Mouse (Mus musculus) kidney, postnatal 25 days (tissue): Measurements from ENCODE around the gene Crim1.
"Not testable (repeated sequence)": the region's sequence is repeated elsewhere in the genome, so short reads cannot be mapped to it uniquely, and the experiment has no call there.

Experiments used
- DNase-seq, 2 experiments: peaks; one replicate each; pipeline ENCODE4 v3.0.0; 2021; ENCODE audit warnings: mixed read lengths in 2 of 2

The Crim1 gene

DNA sequence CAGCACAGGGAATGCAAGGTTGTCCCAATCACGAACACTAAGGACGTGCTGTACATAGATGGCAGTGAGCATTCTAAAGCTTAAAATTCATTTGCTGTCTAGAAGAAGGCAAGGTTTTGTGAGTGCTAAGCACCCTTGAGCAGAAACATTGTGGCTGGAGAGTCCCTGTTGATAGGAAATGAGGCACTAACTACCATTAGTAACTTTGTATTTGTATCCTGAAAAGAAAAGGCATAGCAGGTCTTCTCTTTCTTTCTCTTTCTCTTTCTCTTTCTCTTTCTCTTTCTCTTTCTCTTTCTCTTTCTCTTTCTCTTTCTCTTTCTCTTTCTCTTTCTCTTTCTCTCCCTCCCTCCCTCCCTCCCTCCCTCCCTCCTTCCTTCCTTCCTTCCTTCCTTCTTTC is 53.5 kb downstream of the Crim1 start:
- DNase-seq = not testable (repeated sequence)

DNA sequence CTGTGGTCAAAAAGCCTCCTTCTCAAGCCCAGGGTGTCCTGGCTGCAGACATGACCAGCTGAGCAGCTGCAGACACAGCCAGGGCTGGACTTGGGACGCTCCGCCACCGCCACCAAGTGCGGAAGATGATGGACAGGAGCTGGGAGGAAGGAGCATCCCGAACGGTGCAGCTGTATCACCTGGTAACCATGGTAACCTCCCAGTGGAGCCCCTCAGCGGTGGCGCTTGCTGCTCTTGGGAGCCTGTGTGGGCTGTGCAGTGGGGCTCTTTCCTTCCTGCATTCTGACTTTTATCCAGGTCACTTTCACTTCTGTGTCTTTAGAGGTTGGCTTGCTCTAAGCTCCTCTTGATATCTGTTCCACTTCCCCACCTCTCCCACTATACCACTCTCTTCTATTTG is 54.2 kb downstream of the Crim1 start:
- DNase-seq = no peak

DNA sequence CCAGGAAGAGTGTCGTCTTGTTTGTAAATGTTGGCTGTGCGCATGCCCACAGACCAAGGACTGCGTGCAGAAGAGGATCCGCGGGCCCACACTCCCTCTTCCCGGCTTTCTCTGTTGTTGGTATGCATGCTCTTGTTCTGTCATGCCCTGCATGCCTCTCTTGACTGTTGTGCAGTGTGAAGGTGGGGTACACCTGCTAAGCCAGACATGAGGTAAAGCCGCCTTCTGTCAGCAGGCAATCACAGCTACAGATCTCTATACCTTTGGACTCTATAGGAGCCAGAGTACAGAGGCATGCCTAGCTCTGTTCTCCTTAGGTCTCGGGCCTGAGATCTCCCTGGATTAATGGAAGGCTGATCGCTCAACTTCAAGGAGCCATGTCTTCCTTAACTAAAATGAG is 55.7 kb downstream of the Crim1 start:
- DNase-seq = no peak

DNA sequence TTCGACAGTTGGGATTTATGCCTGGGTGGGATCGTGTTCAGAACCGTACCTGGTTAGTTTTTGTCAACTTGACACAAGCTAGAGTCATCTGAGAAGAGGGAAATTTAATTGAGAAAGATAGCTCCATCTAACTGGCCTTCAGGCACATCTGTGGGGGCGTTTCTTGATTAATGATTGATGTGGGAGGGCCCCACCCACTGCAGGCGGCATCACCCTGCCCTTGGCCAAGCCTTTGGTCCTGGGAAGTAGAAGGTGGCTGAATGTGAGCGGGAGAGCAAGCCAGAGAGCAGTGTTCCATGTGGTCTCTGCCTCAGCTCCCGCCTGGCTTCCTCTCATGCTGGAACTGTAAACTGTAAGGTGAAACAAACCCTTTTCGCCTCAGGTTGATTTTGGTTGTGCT is 56.5 kb downstream of the Crim1 start:
- DNase-seq = peak; percentile 58 to 74

DNA sequence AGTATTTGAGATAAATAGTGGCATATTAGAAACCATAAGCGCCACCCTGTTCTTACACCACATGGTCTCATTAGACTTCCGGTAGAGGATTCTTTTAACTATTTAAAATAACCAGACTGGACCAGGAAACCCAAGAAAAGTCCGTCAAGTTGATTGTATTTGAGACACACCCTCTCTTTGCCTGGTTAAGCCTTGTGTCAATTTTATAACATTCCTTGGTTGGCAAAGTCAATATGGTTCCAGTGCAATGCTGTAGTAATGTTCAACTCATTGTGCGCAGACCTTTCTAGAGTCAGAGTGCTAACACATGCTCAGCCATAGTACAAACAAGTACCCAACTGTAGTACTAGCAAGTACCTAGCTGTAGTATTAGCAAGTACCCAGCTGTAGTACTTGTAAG is 61.6 kb downstream of the Crim1 start:
- no peak for DNase-seq

DNA sequence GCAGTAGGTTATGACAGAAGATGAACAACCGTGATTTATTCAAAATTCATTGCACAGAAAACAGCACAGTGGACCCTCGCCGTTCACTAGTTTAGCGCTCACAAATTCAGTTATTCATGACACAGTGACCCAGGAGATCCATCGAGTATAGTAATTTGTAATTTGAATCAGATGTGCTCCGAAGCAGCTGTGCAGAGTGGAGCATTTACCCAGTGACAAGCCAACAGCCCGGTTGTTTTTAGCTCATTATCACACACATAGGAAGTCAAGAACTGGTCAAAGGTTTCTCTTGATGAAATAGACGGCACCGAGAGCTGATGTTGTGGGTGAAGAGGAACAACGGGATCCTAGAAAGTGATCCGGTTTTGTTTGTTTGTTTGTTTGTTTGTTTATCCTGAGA is 64.1 kb downstream of the Crim1 start:
- DNase-seq = no peak

DNA sequence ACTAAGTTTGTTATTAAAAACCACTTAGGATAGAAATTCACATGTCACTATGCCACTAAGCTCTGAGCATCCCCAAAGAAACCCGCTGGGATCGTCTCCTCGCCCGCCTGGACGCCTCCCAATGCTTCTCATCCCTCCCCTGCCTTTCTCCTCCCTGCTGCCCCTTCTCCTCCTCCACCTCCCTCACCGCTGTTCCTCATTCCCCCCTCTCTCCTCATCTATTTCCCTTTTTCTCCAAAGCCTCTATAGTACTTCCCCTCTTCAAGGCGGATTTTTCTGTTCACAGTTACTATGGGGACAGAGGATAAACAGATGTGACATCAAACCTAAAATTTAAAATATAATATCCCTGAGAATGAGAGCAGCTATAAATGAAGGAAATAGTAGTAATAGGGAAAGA is 65.1 kb downstream of the Crim1 start:
- DNase-seq = no peak

DNA sequence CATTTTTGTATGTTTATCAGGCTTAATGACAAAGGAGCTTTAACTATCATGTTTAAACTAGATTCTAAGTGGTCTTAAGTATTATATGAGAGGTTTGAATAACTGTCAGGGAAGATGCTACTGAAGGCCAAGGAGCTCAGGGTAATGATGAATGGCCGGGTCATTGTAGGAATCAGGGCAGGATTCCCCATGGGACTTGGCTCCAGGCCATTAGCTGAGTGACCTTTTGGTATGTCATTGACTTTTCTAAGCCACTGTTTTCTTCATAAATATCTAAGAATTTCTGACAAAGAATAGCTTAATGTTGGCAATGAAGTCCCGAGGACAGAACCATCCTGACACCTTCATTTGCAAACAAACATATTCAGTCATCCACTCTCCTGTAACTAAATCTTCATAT is 66.2 kb downstream of the Crim1 start:
- peak; percentile 66 to 68 for DNase-seq

DNA sequence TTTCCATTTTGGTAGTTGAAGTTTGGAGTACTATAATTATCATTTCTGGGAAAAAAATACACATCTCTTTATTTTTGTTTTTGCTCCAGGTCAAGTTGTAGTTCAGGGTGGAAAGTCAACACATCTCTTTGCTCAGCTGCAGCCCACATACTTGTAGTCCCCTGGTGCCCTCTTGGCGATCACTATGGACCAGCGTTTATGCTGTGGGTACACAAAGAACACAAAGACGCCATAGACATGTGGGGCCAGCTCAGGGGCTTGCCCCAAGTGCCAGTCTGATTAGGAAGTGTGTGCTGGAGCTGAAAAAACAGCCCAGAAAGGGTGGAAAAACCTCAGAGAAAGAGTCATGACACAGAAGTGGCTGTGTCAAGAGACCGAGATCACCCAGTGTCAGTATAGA is 68.5 kb downstream of the Crim1 start:
- no peak for DNase-seq

DNA sequence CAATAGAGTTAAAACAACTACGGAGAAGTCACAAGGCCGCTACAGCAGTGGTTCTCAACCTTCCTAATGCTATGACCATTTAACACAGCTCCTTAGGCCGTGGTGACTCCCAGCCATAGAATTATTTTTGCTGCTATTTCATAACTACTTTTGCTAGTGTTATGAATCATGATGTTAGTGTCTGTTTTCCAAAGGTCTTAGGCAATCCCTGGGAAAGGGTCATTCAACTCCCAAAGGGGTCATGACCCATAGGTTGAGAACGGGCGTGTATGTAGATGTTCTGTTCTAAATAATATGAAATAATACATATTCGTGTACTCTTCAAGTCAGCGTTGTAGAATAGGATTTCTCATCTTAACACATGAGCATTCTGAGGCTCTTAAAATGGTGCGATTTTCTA is 69.3 kb downstream of the Crim1 start:
- DNase-seq = no peak

DNA sequence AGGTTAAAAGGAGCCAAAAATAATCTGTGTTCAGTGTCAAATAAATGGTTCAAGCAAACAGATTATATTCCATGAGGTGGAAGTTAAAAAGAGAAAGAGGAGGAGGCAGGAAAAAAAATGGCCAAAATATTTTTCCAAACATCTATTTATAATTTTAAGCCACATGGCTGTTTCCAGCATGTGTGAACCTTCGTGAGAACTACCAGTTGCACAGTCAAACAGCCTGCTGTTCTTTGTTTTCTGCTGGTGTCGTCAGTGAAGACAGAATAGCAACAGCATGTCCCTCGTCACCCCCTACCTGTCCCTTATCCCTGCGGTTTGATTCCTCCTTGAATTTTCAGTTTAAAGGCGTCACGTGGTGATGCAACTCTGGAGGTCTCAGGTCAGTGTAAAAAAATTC is 70.0 kb downstream of the Crim1 start:
- DNase-seq = no peak

DNA sequence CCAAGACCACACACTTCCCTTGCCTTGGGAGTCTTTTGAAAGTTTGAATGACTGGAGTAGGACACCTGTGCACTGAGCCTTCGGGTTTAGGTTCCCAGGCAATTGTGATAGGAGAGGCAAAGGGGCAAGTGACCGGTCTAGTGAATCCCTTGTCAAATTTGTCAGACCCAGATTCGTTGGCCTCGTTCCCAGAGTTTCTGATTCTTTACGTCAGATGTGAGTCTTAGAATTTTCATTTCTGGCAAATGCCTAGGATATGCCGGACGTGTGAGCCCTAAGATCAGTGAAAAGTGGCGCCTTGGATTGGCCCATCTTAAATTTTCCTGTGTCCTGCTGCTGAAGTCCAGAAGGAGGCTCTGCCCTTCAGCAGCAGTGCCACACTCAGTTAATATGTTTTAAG is 71.7 kb downstream of the Crim1 start:
- peak in 1 of 2 experiments; percentile 25 for DNase-seq

DNA sequence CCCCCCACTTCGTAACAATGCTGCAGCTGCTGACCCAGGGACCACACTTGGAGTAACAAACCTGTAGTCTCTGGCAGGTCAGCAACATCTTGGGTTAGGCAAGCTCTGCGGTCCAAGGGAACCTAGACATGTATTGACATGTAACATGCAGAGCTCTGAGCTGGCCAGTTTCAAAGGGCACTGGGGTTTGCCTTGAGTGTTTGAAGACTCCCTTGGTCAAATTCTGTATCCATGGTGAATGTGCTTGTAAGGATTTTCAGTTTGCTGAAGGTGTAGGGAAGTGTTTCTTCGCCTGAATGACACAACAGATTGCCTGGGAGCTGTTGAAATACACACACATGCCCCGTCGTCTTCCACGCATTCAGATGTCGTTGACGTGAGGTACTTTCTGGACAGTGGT is 72.1 kb downstream of the Crim1 start:
- DNase-seq = peak in 1 of 2 experiments; percentile 39

DNA sequence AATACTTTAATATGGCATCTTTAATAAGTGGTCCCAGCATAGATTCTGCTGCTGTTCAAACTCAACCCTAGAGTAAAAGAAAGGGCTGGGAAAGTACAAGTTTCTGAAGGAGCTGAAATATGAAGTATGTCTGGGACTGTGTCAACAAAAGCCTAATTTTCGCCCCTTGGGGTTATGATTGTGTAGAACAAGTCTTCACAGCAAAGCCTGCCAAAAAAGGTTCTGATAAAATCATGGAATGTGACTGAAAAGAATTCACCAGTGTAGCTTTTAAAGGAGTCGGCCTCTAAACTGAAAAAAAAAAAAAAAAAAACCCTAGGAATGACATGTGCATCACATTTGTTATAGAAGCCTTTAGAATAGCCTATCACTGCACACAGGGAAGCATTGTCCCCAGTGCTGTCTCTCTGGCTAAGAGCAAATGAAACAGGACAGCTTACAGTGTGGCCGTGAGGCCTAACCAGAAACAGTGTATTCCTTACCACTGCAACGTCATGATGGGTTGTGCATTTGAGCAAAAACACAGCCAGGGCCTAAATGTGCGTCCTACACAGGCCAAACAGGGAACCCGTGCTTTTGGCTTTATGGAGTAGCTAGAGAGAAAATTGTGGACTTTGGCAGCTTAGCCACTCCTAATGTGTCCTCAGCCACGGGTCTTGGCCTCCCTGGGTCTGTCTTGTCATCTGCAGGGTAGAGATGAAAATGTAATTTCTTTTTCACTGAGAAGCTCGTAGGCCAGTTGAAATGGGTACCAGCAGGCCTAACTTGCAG is 72.8 kb downstream of the Crim1 start:
- peak; percentile 34 to 50 for DNase-seq

DNA sequence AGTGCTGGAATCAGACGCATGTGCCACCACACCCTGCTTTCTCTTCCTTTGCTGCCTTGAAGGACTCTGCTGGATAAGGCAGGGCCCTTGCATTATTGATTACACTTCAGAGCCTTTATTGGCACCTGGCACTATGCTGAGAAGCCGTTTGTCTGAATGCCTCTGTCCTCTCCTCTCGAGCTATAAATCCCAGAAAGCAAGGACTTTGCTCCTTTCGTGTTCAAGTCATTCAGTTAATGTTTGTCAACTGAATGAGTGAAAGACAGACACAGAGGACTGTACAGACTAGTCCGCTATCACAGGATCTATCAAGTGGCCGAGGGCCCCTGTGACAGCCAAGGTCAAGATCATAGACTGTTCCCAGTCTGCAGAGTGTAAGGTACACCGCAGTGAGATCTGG is 73.8 kb downstream of the Crim1 start:
- peak in 1 of 2 experiments; percentile 48 for DNase-seq

DNA sequence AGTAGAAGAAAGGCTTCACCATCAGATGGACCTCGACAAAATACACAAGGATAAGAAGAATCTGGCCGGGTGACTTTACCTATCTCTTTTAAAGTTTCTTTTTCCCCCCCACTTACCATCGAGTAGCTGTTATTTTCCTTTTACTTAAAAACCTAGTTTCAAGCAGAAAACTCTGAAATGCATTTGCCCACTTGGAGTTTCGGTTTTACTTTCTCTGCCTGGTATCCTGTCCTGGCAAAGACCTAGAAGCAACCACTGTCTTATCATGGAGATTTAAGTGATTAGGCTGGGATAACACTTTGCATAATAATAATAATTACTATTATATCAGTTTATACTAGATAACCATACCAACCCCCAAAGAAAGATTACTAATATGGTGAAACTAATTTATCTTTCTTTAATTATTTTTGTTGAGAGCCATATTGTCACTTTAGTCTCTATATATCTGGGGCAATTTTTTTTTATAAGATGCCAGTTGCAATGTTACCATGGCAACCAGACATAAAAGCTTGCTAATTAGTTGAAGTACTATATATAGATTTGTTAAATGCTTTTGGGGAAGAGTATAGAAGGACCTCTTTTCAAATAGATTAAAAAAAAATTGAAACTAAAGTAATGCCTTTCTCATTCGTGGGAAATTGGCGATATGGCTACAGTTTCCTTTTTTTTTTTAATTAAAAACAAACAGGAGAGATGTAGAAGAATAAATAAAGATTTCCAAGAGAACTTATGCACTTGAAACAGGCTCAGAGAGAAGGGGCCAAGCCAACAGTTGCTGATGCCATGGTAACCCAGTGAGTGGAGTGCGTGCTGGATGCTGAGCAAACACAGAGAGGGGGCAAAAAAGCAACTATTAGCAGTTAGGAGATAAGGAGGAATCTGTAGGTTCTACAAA is 74.8 kb downstream of the Crim1 start:
- no peak for DNase-seq

DNA sequence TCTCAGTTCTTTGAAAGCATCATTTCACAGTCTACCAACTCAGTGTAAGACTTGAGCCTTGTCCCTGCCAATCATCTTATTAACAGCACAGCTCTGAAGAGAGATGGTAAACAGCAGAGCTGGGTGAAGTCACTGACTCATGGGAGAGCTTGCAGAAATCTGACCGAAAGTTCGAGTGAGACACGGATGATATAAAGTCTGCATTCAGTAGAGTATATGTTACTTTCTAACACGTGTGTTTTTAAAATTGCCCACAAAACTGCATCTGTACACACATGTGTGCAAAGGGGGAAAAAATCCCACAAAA is 75.4 kb downstream of the Crim1 start:
- no peak for DNase-seq

DNA sequence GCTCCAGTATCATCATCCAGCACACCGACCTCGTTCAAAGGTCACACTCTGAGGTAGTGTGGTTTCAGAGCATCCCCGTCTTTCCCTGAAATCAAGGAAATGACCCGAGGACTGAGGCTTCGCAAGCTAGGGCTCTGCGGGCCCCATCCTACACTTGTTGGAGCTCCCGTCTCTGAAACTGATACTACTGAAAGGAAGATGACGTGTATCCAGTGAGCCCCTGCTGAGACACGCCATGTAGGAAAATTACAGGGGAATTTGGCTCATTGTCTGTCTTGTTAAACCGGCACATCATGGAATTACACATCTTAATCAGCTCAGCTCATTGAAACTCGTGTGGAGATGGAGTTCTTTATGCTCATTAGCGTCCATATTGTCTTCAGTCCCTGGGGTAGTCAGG is 79.1 kb downstream of the Crim1 start:
- DNase-seq = no peak

DNA sequence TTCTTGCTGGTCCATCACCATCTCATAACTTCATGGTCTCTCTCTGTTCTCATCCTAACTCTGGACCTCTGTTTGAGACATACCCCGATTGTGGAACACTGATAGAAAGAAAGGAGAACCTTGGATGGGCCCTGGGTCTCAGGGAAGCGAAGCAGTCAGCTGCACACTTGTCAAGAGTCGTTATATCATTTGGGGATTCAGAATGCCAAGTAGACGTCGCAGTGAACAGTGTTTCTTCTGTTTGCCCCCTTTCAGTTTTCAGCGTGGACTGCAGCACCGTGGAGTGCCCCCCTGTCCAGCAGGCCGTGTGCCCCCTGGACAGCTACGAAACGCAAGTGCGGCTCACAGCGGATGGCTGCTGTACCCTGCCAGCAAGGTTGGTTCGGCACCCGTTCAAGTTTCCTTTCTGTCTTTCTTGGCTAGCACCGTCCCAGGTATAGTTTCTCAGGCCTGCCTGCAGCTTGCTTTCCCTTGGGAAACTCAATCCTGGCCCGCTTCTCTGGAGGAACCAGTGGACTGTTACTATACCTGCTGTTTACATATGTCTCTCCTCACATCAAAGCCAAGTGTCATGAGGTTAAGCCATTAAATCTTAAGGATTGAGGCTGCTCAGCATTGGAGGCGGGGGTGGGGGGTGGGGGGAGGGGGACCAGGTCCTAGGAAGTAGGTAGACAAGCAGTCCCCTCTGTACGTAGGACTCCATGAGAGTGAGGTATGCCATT is 81.1 kb downstream of the Crim1 start:
- peak in 1 of 2 experiments; percentile 27 for DNase-seq

DNA sequence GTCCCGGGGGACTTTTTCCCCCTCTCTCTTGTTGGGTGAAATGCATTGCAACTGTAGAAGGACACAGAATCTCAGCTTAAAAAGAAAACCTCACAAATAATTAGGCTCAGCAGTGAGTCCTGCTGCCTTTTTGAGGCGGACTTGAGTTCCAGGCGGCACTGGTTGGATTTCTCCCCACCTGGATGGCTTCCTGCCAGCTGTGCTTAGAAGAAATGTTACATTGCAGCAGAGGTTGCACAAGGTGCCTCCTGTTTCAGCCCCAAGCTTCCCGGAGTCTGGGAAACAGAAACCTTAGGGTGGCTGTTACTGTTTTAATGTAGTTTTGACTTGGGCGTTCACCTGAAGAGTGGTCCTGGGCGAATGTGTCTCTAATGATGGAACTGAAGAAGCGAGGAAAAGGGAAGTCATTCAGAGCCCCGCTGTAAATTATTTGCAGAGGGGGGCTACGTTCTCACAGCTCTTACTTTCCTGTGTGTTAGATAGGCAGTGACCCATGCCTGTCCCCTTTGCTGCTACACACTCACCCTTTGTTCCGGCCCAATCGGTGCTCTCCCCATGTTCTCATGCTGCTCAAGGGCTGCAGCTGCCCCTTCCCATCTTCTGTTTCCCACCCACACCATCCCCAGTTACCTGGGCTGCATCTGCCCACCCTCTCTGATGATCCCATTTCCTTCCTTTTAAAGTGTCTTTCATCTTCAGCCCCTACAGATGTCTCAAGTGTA is 83.4 kb downstream of the Crim1 start:
- peak; percentile 74 to 76 for DNase-seq

DNA sequence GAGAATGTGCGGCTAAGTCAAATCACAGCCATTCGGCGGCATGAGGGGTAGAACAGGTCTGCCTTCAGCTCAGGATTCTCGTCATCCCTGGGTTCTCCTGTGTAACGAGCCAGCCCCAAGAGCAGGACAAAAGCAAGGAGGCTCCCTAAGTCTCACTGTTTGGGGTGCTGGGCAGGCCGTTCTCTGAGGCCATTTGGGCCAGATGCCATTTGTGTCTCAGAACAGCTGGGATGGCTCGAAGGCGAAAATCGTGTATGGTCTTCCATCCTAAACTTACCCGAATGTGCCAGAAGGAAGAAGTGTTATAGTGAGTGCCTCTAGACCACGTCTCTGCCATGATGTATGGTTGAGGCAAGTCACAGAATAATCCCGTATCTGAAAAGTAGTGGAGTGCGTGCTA is 86.0 kb downstream of the Crim1 start:
- DNase-seq = no peak

DNA sequence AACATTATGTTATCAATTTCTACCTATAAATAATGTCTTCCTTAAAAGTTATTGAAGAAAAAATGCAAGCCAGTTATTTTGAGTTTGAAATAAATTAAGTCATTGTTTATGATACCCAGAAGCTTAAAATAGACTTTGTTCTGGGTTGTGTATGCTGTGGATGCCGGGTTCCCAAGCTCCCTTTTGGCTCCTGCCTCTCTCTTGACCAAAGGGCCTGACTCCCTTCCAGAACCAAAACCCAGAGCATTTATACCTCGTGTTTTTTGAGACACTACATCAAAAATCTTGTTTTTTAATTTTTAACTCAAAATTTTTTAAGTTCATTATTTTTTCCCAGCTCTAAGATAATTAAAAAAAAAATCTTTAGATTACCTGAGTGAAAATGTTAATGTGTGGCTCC is 87.3 kb downstream of the Crim1 start:
- no peak for DNase-seq
